13 mouse cellular contexts compared by ENCODE assay signal in genomic region chr5:25956611-25957010, GRCm38 (mm10). TPM values are rescaled to one million over a fixed set of nuclear protein-coding genes. Genes with fewer than 3 reads are reported as not detected.
DNase-seq lines count a peak whose midpoint lies in the region; ATAC-seq and TF ChIP-seq lines count a peak whose summit lies in the region.
"Not testable (repeated sequence)": the region's sequence is repeated elsewhere in the genome, so short reads cannot be mapped to it uniquely, and the experiment has no call there.
"Had no signal": no experiment of that assay in that cellular context is flagged by ENCODE, and none has a peak within 500 bp of the region (broad histone marks: within the 10 kb centered on the region; RNA-seq: fewer than 3 reads in every experiment).

No protein-coding gene starts in this region.

- not testable (repeated sequence) for H3K36me3 ChIP-seq in heart, embryonic 13.5 days; intestine, embryonic 15.5 days; midbrain, postnatal 0 days (ENCODE audit: insufficient read depth, low read length)

- not testable (repeated sequence) for H3K9ac ChIP-seq in heart, embryonic 13.5 days; intestine, embryonic 15.5 days; midbrain, postnatal 0 days (replicated peaks; ENCODE audit: low read length, poor library complexity, severe bottlenecking)

- 17% methylated on average over 32 of the region's 32 CpGs for WGBS in heart, embryonic 13.5 days
- WGBS in intestine, embryonic 15.5 days = 20% methylated on average over 32 of the region's 32 CpGs
- 39% methylated on average over 27 of the region's 32 CpGs for WGBS in midbrain, postnatal 0 days

- H3K4me1 ChIP-seq in heart, embryonic 13.5 days; intestine, embryonic 15.5 days (replicated peaks); midbrain, postnatal 0 days (ENCODE audit: insufficient read depth, low read length): not testable (repeated sequence)

- H3K9me3 ChIP-seq in heart, embryonic 13.5 days; intestine, embryonic 15.5 days; midbrain, postnatal 0 days (ENCODE audit: low read length): not testable (repeated sequence)

- H3K27ac ChIP-seq in heart, embryonic 13.5 days (replicated peaks); intestine, embryonic 15.5 days; midbrain, postnatal 0 days (ENCODE audit: low read depth, low read length): not testable (repeated sequence)

- not testable (repeated sequence) for TF ChIP-seq CTCF in brain, embryonic 14.5 days (IDR thresholded peaks at IDR 0.05; ENCODE audit: borderline replicate concordance, extremely low read depth, insufficient read depth, insufficient read length); midbrain, postnatal 0 days (IDR thresholded peaks at IDR 0.05)

- ATAC-seq in erythroid progenitor cell, adult 5-6 weeks (replicated peaks; ENCODE audit: low FRiP score, poor library complexity, severe bottlenecking) = peak; percentile 34; the same call in 1 of the 2 replicates
- not testable (repeated sequence) for ATAC-seq in heart, embryonic 13.5 days (ENCODE audit: extremely low read depth, insufficient number of reproducible peaks, low FRiP score, low TSS enrichment)
- ATAC-seq in intestine, embryonic 15.5 days = 0 out of 2 replicates have a peak, but pooled peaks have one; percentile 34
- peak; percentile 72 for ATAC-seq in midbrain, postnatal 0 days (ENCODE audit: low FRiP score)

- H3K27me3 ChIP-seq in heart, embryonic 13.5 days (replicated peaks) = peaks cover 13% of the 10 kb centered on the region
- not testable (repeated sequence) for H3K27me3 ChIP-seq in intestine, embryonic 15.5 days (replicated peaks); midbrain, postnatal 0 days (ENCODE audit: insufficient read depth, low read length)

- peak; percentile 32 for DNase-seq in brain, embryonic 14.5 days (ENCODE audit: low read depth)
- peak; percentile 7 for DNase-seq in liver
- DNase-seq in midbrain, postnatal 0 days (ENCODE audit: low spot score) = not testable (repeated sequence)
- DNase-seq in retina, postnatal 1 day = peak; percentile 46

- peak overlapping the region; percentile 37 for H3K4me3 ChIP-seq in heart, embryonic 13.5 days
- H3K4me3 ChIP-seq in intestine, embryonic 15.5 days (replicated peaks) = not testable (repeated sequence)
- peak overlapping the region; percentile 25 for H3K4me3 ChIP-seq in midbrain, postnatal 0 days (ENCODE audit: low read depth, low read length)

- TF ChIP-seq POLR2A in brain, embryonic 14.5 days (IDR thresholded peaks at IDR 0.05; ENCODE audit: borderline replicate concordance, extremely low read depth, insufficient read depth, insufficient read length, poor library complexity, severe bottlenecking) = not testable (repeated sequence)

- H3K4me2 ChIP-seq in heart, embryonic 13.5 days = peak overlapping the region; percentile 59
- peak overlapping the region; percentile 38 for H3K4me2 ChIP-seq in intestine, embryonic 15.5 days (replicated peaks)
- peak overlapping the region; percentile 35 for H3K4me2 ChIP-seq in midbrain, postnatal 0 days (ENCODE audit: low read depth, low read length, poor library complexity, severe bottlenecking)

RNA-seq across cellular contexts. Expression of gene Gm21671, which starts 2.4 kb away (rescaled TPM):
- polyA plus RNA-seq in brain, embryonic 14.5 days (2012; rRNA removed) = not detected in 2 replicates
- not detected in 2 replicates for total RNA-seq in erythroid progenitor cell, adult 5-6 weeks (2015; ENCODE audit: low replicate concordance)
- total RNA-seq in erythroid progenitor cell, adult 5-6 weeks (2017; ENCODE audit: low replicate concordance) = not detected in 2 replicates
- 0.11 and 0.17 TPM in 2 replicates for polyA plus RNA-seq in heart, embryonic 13.5 days (2015; fragmentation: Nextera tagmentation; extraction: Ambion mirVana)
- polyA plus RNA-seq in intestine, embryonic 15.5 days (2015; fragmentation: Nextera tagmentation; extraction: Ambion mirVana) = not detected in 2 replicates
- not detected in 2 replicates for total RNA-seq in midbrain, postnatal 0 days (2014; rRNA removed)
- polyA plus RNA-seq in midbrain, postnatal 0 days (2015; fragmentation: Nextera tagmentation; extraction: Ambion mirVana) = 0.13 and 0.14 TPM in 2 replicates
- total RNA-seq: gastrocnemius, postnatal 36 days; layer of hippocampus, adult 2 months; left cerebral cortex, postnatal 14 days had no signal
- polyA plus RNA-seq: G1E, myocyte had no signal

RNA-seq across cellular contexts. Expression of gene Gm21663, which starts 14.4 kb away (rescaled TPM):
- polyA plus RNA-seq in brain, embryonic 14.5 days (2012; rRNA removed) = not detected in 2 replicates
- total RNA-seq in erythroid progenitor cell, adult 5-6 weeks (2015; ENCODE audit: low replicate concordance) = not detected in 2 replicates
- total RNA-seq in erythroid progenitor cell, adult 5-6 weeks (2017; ENCODE audit: low replicate concordance) = not detected in 2 replicates
- polyA plus RNA-seq in heart, embryonic 13.5 days (2015; fragmentation: Nextera tagmentation; extraction: Ambion mirVana) = 0.07 and 0.18 TPM in 2 replicates
- polyA plus RNA-seq in intestine, embryonic 15.5 days (2015; fragmentation: Nextera tagmentation; extraction: Ambion mirVana) = not detected in 2 replicates
- not detected in 2 replicates for total RNA-seq in midbrain, postnatal 0 days (2014; rRNA removed)
- not detected in 2 replicates for polyA plus RNA-seq in midbrain, postnatal 0 days (2015; fragmentation: Nextera tagmentation; extraction: Ambion mirVana)
- total RNA-seq: G1E; gastrocnemius, postnatal 36 days; layer of hippocampus, adult 2 months; left cerebral cortex, postnatal 14 days had no signal
- polyA plus RNA-seq: cerebellum, adult 2 months; G1E; myocyte had no signal

RNA-seq across cellular contexts. Expression of gene Gm21680, which starts 15.9 kb away (rescaled TPM):
- not detected in 2 replicates for polyA plus RNA-seq in brain, embryonic 14.5 days (2012; rRNA removed)
- not detected in 2 replicates for total RNA-seq in erythroid progenitor cell, adult 5-6 weeks (2015; ENCODE audit: low replicate concordance)
- not detected in 2 replicates for total RNA-seq in erythroid progenitor cell, adult 5-6 weeks (2017; ENCODE audit: low replicate concordance)
- 0.05 and 0.19 TPM in 2 replicates for polyA plus RNA-seq in heart, embryonic 13.5 days (2015; fragmentation: Nextera tagmentation; extraction: Ambion mirVana)
- 0.10 TPM in 1 of 2 replicates, not detected in the other for polyA plus RNA-seq in intestine, embryonic 15.5 days (2015; fragmentation: Nextera tagmentation; extraction: Ambion mirVana)
- not detected in 2 replicates for total RNA-seq in midbrain, postnatal 0 days (2014; rRNA removed)
- 0.10 and 0.22 TPM in 2 replicates for polyA plus RNA-seq in midbrain, postnatal 0 days (2015; fragmentation: Nextera tagmentation; extraction: Ambion mirVana)
- total RNA-seq: G1E; gastrocnemius, postnatal 36 days; layer of hippocampus, adult 2 months; left cerebral cortex, postnatal 14 days had no signal
- polyA plus RNA-seq: cerebellum, adult 2 months; G1E; myocyte had no signal

RNA-seq across cellular contexts. Expression of gene Gm21698, which starts 31.8 kb away (rescaled TPM):
- polyA plus RNA-seq in brain, embryonic 14.5 days (2012; rRNA removed) = not detected in 2 replicates
- not detected in 2 replicates for total RNA-seq in erythroid progenitor cell, adult 5-6 weeks (2015; ENCODE audit: low replicate concordance)
- total RNA-seq in erythroid progenitor cell, adult 5-6 weeks (2017; ENCODE audit: low replicate concordance) = not detected in 2 replicates
- polyA plus RNA-seq in heart, embryonic 13.5 days (2015; fragmentation: Nextera tagmentation; extraction: Ambion mirVana) = 0.05 TPM in 1 of 2 replicates, not detected in the other
- 0.14 TPM in 1 of 2 replicates, not detected in the other for polyA plus RNA-seq in intestine, embryonic 15.5 days (2015; fragmentation: Nextera tagmentation; extraction: Ambion mirVana)
- not detected in 2 replicates for total RNA-seq in midbrain, postnatal 0 days (2014; rRNA removed)
- 0.31 TPM in 1 of 2 replicates, not detected in the other for polyA plus RNA-seq in midbrain, postnatal 0 days (2015; fragmentation: Nextera tagmentation; extraction: Ambion mirVana)
- total RNA-seq: gastrocnemius, postnatal 36 days; layer of hippocampus, adult 2 months; left cerebral cortex, postnatal 14 days had no signal
- polyA plus RNA-seq: G1E, myocyte had no signal

RNA-seq across cellular contexts. Expression of gene Gm1979, which starts 48.0 kb away (rescaled TPM):
- not detected in 2 replicates for polyA plus RNA-seq in brain, embryonic 14.5 days (2012; rRNA removed)
- not detected in 2 replicates for total RNA-seq in erythroid progenitor cell, adult 5-6 weeks (2015; ENCODE audit: low replicate concordance)
- total RNA-seq in erythroid progenitor cell, adult 5-6 weeks (2017; ENCODE audit: low replicate concordance) = not detected in 2 replicates
- 0.24 TPM in 1 of 2 replicates, not detected in the other for polyA plus RNA-seq in heart, embryonic 13.5 days (2015; fragmentation: Nextera tagmentation; extraction: Ambion mirVana)
- not detected in 2 replicates for polyA plus RNA-seq in intestine, embryonic 15.5 days (2015; fragmentation: Nextera tagmentation; extraction: Ambion mirVana)
- total RNA-seq in midbrain, postnatal 0 days (2014; rRNA removed) = not detected in 2 replicates
- polyA plus RNA-seq in midbrain, postnatal 0 days (2015; fragmentation: Nextera tagmentation; extraction: Ambion mirVana) = 0.26 and 0.37 TPM in 2 replicates
- total RNA-seq: gastrocnemius, postnatal 36 days; left cerebral cortex, postnatal 14 days had no signal
- polyA plus RNA-seq: cerebellum, adult 2 months; G1E; myocyte had no signal
